Mouse (Mus musculus): ENCODE results near the gene Ncoa5.

GRCm38 (mm10) chr2:164966381-164966780, 68.3 kb downstream of the Ncoa5 start:
- no peak for TF ChIP-seq POLR2A (IDR thresholded peaks at IDR 0.05; ENCODE audit: borderline replicate concordance, low read depth, low read length)
- TF ChIP-seq CTCF (IDR thresholded peaks at IDR 0.05; ENCODE audit: low read depth, low read length), result no peak
